Mouse (Mus musculus) left cerebral cortex, postnatal 4 days (tissue): ENCODE measurements around the gene Tmem132d. TPM values are rescaled to one million over a fixed set of nuclear protein-coding genes. Genes with fewer than 3 reads are reported as not detected.

Experiments used
- DNase-seq: peaks from one replicate; pipeline ENCODE4 v3.0.0-alpha.2; 2022
- intact Hi-C: fragments of 180-260 bp; cut with DNase I; formaldehyde crosslinking; loops from one replicate; pipeline ENCODE4 v1.15.1; 2025
- total RNA-seq, 2 experiments: library from RNA; stranded (reverse); gene quantifications; 2 replicates each; pipeline ENCODE4 v1.2.3; 2021

The Tmem132d gene
- total RNA-seq, 2 experiments from 2014 or later: 6.3 to 10.0 TPM

- intact Hi-C loops: no loop called here
- no peak for DNase-seq
These were observed 20.6 kb downstream of the Tmem132d start for GRCm38 (mm10) chr5:128412306-128412705.

GRCm38 (mm10) chr5:128407546-128407945, 25.3 kb downstream of the Tmem132d start:
- intact Hi-C loops: no loop called here
- DNase-seq: peak; percentile 59

GRCm38 (mm10) chr5:128405071-128405470, 27.8 kb downstream of the Tmem132d start:
- intact Hi-C loops: no loop called here
- no peak for DNase-seq

GRCm38 (mm10) chr5:128404223-128404622, 28.7 kb downstream of the Tmem132d start:
- intact Hi-C loops: no loop called here
- no peak for DNase-seq

- no peak for DNase-seq
- intact Hi-C loops: no loop called here
These were observed 40.5 kb downstream of the Tmem132d start for GRCm38 (mm10) chr5:128392372-128392771.

- no peak for DNase-seq
- intact Hi-C loops: no loop called here
These were observed 43.2 kb downstream of the Tmem132d start for GRCm38 (mm10) chr5:128389665-128390064.

GRCm38 (mm10) chr5:128388358-128389141, 44.3 kb downstream of the Tmem132d start:
- intact Hi-C loops: no loop called here
- DNase-seq: no peak

- intact Hi-C loops: no loop called here
- DNase-seq: no peak
These were observed 63.1 kb downstream of the Tmem132d start for GRCm38 (mm10) chr5:128369814-128370213.

GRCm38 (mm10) chr5:128369111-128369510, 63.8 kb downstream of the Tmem132d start:
- intact Hi-C loops: no loop called here
- DNase-seq: no peak

- intact Hi-C loops: no loop called here
- no peak for DNase-seq
These were observed 67.5 kb downstream of the Tmem132d start for GRCm38 (mm10) chr5:128365261-128365985.

- DNase-seq: no peak
These were observed 71.8 kb downstream of the Tmem132d start for GRCm38 (mm10) chr5:128360946-128361675.

GRCm38 (mm10) chr5:128348835-128349234, 84.0 kb downstream of the Tmem132d start:
- no peak for DNase-seq
- intact Hi-C loops: no loop called here

More at GRCm38 (mm10) chr5:128360946-128361675, 71.8 kb downstream of the Tmem132d start:
- intact Hi-C loops: no loop called here

- intact Hi-C loops: no loop called here
- no peak for DNase-seq
These were observed 96.0 kb downstream of the Tmem132d start for GRCm38 (mm10) chr5:128336841-128337240.

GRCm38 (mm10) chr5:128332766-128333165, 100.1 kb downstream of the Tmem132d start:
- intact Hi-C loops: no loop called here
- DNase-seq: no peak

- intact Hi-C loops: no loop called here
- DNase-seq: no peak
These were observed 102.5 kb downstream of the Tmem132d start for GRCm38 (mm10) chr5:128330351-128330750.

- DNase-seq: no peak
- intact Hi-C loops: no loop called here
These were observed 130.5 kb downstream of the Tmem132d start for GRCm38 (mm10) chr5:128302387-128302786.

GRCm38 (mm10) chr5:128291191-128291590, 141.7 kb downstream of the Tmem132d start:
- DNase-seq: no peak
- intact Hi-C loops: no loop called here

GRCm38 (mm10) chr5:128273255-128273654, 159.6 kb downstream of the Tmem132d start:
- DNase-seq: no peak
- intact Hi-C loops: no loop called here

GRCm38 (mm10) chr5:128267366-128267765, 165.5 kb downstream of the Tmem132d start:
- no peak for DNase-seq
- intact Hi-C loops: no loop called here

- peak; percentile 10 for DNase-seq
- intact Hi-C loops: no loop called here
These were observed 188.7 kb downstream of the Tmem132d start for GRCm38 (mm10) chr5:128244219-128244618.

GRCm38 (mm10) chr5:128236638-128237335, 196.1 kb downstream of the Tmem132d start:
- DNase-seq: no peak
- intact Hi-C loops: no loop called here
